Mouse (Mus musculus) forebrain, embryonic 16.5 days (tissue): Measurements from ENCODE around the gene Rab21. TPM values are rescaled to one million over a fixed set of nuclear protein-coding genes. Genes with fewer than 3 reads are reported as not detected.

Source experiments
- ATAC-seq: fragments of 200-750 bp; cut with Nextera tagmentation; 2 replicates; pipeline ENCODE4 v1.8.0; 2017; ENCODE audit warnings: mild to moderate bottlenecking, moderate library complexity
- H3K27ac ChIP-seq: fragments of 300-500 bp; sonication (generic); 2 replicates; pipeline ENCODE4 v1.5.1; 2014; ENCODE audit warnings: low read length, control low read depth
- H3K27me3 ChIP-seq: fragments of 300-500 bp; sonication (generic); replicated peaks from 2 replicates; pipeline ENCODE4 v1.6.1; 2014; ENCODE audit warnings: low read length; ENCODE audit not compliant: control insufficient read depth, insufficient read depth
- H3K36me3 ChIP-seq: fragments of 300-500 bp; sonication (generic); 2 replicates; pipeline ENCODE4 v1.6.1; 2014; ENCODE audit not compliant: control insufficient read depth, insufficient read depth
- H3K4me1 ChIP-seq: fragments of 300-500 bp; sonication (generic); replicated peaks from 2 replicates; pipeline ENCODE4 v1.6.1; 2014; ENCODE audit warnings: low read length; ENCODE audit not compliant: control insufficient read depth, insufficient read depth
- H3K4me2 ChIP-seq: fragments of 300-500 bp; sonication (generic); 2 replicates; pipeline ENCODE4 v1.6.1; 2014; ENCODE audit warnings: mild to moderate bottlenecking, low read length, control low read depth
- H3K4me3 ChIP-seq: fragments of 300-500 bp; sonication (generic); replicated peaks from 2 replicates; pipeline ENCODE4 v1.5.1; 2014; ENCODE audit warnings: mild to moderate bottlenecking, low read length, control low read depth
- H3K9ac ChIP-seq: fragments of 300-500 bp; sonication (generic); replicated peaks from 2 replicates; pipeline ENCODE4 v1.6.1; 2014; ENCODE audit warnings: low read depth, low read length, control low read depth
- H3K9me3 ChIP-seq: fragments of 300-500 bp; sonication (generic); 2 replicates; pipeline ENCODE4 v1.6.1; 2016; ENCODE audit warnings: low read length; ENCODE audit not compliant: control insufficient read depth
- WGBS: fragments of 180-500 bp; shearing (Covaris S2); extraction: QIAGEN DNeasy Blood & Tissue Kit; methylation state at CpG from one replicate; pipeline ENCODE4 v1.1.7; 2014; 5-methylcytosine and 5-hydroxymethylcytosine counted together
- polyA plus RNA-seq: library from polyadenylated mRNA; unstranded; fragments of >200 nt; fragmentation: Nextera tagmentation; extraction: Ambion mirVana; gene quantifications from 2 replicates; pipeline ENCODE4 v1.2.1, GENCODE M21; 2015

Gene Rab21
- polyA plus RNA-seq, 1 experiment from 2014 or later, result 5.1 TPM

GRCm38 (mm10) chr10:115350810-115351397 is 35.5 kb upstream of the Rab21 start:
- Histone ChIP-seq H3K4me2 (no peak overlapping the region), H3K27me3 (no peaks in the 10 kb centered on the region), H3K27ac (no peak overlapping the region), H3K4me3 (no peak overlapping the region), H3K4me1 (no peaks in the 10 kb centered on the region; the same call in 1 of the 2 replicates), H3K9ac (no peak overlapping the region), H3K36me3 (peaks cover under 1% of the 10 kb centered on the region), H3K9me3 (no peaks in the 10 kb centered on the region)
- 85% methylated on average over 2 of the region's 2 CpGs for WGBS
- ATAC-seq, result no peak

GRCm38 (mm10) chr10:115349509-115349908 is 34.1 kb upstream of the Rab21 start:
- no peak overlapping the region for H3K4me3 ChIP-seq
- 80% methylated on average over 7 of the region's 7 CpGs for WGBS
- H3K4me1 ChIP-seq, result no peaks in the 10 kb centered on the region; the same call in 1 of the 2 replicates
- H3K4me2 ChIP-seq, result no peak overlapping the region
- H3K36me3 ChIP-seq, result peaks cover 5% of the 10 kb centered on the region
- no peaks in the 10 kb centered on the region for H3K27me3 ChIP-seq
- no peaks in the 10 kb centered on the region for H3K9me3 ChIP-seq
- 0 out of 2 replicates have a peak overlapping the region, but pooled peaks have one; percentile 12 for H3K27ac ChIP-seq
- H3K9ac ChIP-seq, result no peak overlapping the region
- ATAC-seq, result no peak

GRCm38 (mm10) chr10:115349029-115349428 is 33.6 kb upstream of the Rab21 start:
- no peaks in the 10 kb centered on the region; the same call in 1 of the 2 replicates for H3K4me1 ChIP-seq
- H3K27me3 ChIP-seq, result no peaks in the 10 kb centered on the region
- no peak overlapping the region for H3K9ac ChIP-seq
- no peak overlapping the region for H3K4me3 ChIP-seq
- H3K9me3 ChIP-seq, result no peaks in the 10 kb centered on the region
- no peak overlapping the region; the same call in 1 of the 2 replicates for H3K27ac ChIP-seq
- no peak overlapping the region for H3K4me2 ChIP-seq
- WGBS, result 56% methylated on average over 10 of the region's 10 CpGs
- peaks cover 5% of the 10 kb centered on the region for H3K36me3 ChIP-seq
- ATAC-seq, result peak; percentile 84

GRCm38 (mm10) chr10:115348131-115348530 is 32.7 kb upstream of the Rab21 start:
- no peaks in the 10 kb centered on the region; the same call in 1 of the 2 replicates for H3K4me1 ChIP-seq
- ATAC-seq, result no peak
- no peak overlapping the region for H3K9ac ChIP-seq
- H3K36me3 ChIP-seq, result peaks cover 7% of the 10 kb centered on the region
- H3K9me3 ChIP-seq, result no peaks in the 10 kb centered on the region
- WGBS, result 84% methylated on average over 6 of the region's 6 CpGs
- H3K4me2 ChIP-seq, result no peak overlapping the region
- H3K4me3 ChIP-seq, result no peak overlapping the region
- no peak overlapping the region for H3K27ac ChIP-seq
- H3K27me3 ChIP-seq, result no peaks in the 10 kb centered on the region

GRCm38 (mm10) chr10:115346444-115346843 is 31.1 kb upstream of the Rab21 start:
- H3K4me3 ChIP-seq, result no peak overlapping the region
- no peak for ATAC-seq
- no peaks in the 10 kb centered on the region for H3K27me3 ChIP-seq
- peaks cover 12% of the 10 kb centered on the region for H3K36me3 ChIP-seq
- H3K9me3 ChIP-seq, result no peaks in the 10 kb centered on the region
- H3K4me1 ChIP-seq, result no peaks in the 10 kb centered on the region; the same call in 1 of the 2 replicates
- H3K4me2 ChIP-seq, result no peak overlapping the region
- no peak overlapping the region for H3K9ac ChIP-seq
- no peak overlapping the region for H3K27ac ChIP-seq

GRCm38 (mm10) chr10:115342771-115343425 is 27.5 kb upstream of the Rab21 start:
- Histone ChIP-seq H3K27ac (no peak overlapping the region), H3K36me3 (peaks cover 17% of the 10 kb centered on the region), H3K4me3 (no peak overlapping the region), H3K9me3 (no peaks in the 10 kb centered on the region), H3K4me2 (no peak overlapping the region), H3K4me1 (no peaks in the 10 kb centered on the region), H3K9ac (no peak overlapping the region), H3K27me3 (no peaks in the 10 kb centered on the region)
- no peak for ATAC-seq
- 85% methylated on average over 4 of the region's 4 CpGs for WGBS

- Histone ChIP-seq H3K27me3 (no peaks in the 10 kb centered on the region), H3K9me3 (no peaks in the 10 kb centered on the region), H3K4me3 (no peak overlapping the region), H3K4me1 (no peaks in the 10 kb centered on the region), H3K27ac (no peak overlapping the region), H3K9ac (no peak overlapping the region), H3K4me2 (no peak overlapping the region), H3K36me3 (peaks cover 11% of the 10 kb centered on the region; the same call in 1 of the 2 replicates)
- 93% methylated on average over 7 of the region's 7 CpGs for WGBS
- ATAC-seq, result no peak
Observed at GRCm38 (mm10) chr10:115339820-115340328, 24.5 kb upstream of the Rab21 start.

GRCm38 (mm10) chr10:115336901-115337300 is 21.5 kb upstream of the Rab21 start:
- ATAC-seq, result no peak
- H3K27me3 ChIP-seq, result no peaks in the 10 kb centered on the region
- no peak overlapping the region for H3K9ac ChIP-seq
- no peak overlapping the region for H3K4me2 ChIP-seq
- no peaks in the 10 kb centered on the region for H3K9me3 ChIP-seq
- no peaks in the 10 kb centered on the region for H3K4me1 ChIP-seq
- no peak overlapping the region for H3K4me3 ChIP-seq
- no peak overlapping the region for H3K27ac ChIP-seq
- WGBS, result 94% methylated on average over 4 of the region's 4 CpGs
- H3K36me3 ChIP-seq, result peaks cover 5% of the 10 kb centered on the region; the same call in 1 of the 2 replicates

GRCm38 (mm10) chr10:115333528-115333927 is 18.1 kb upstream of the Rab21 start:
- no peaks in the 10 kb centered on the region for H3K4me1 ChIP-seq
- ATAC-seq, result no peak

More at GRCm38 (mm10) chr10:115333528-115333927, 18.1 kb upstream of the Rab21 start:
- H3K36me3 ChIP-seq, result no peaks in the 10 kb centered on the region
- H3K9ac ChIP-seq, result no peak overlapping the region
- 73% methylated on average over 9 of the region's 9 CpGs for WGBS
- H3K27ac ChIP-seq, result no peak overlapping the region
- no peaks in the 10 kb centered on the region for H3K27me3 ChIP-seq
- no peaks in the 10 kb centered on the region for H3K9me3 ChIP-seq
- no peak overlapping the region for H3K4me2 ChIP-seq
- no peak overlapping the region for H3K4me3 ChIP-seq
